ENCODE assay signal across 12 mouse cellular contexts in genomic region chr7:28941129-28941528, GRCm38 (mm10). TPM values are rescaled to one million over a fixed set of nuclear protein-coding genes. Genes with fewer than 3 reads are reported as not detected.
A peak's percentile ranks its signal among the peaks of the same experiment; 100 is the strongest.
DNase-seq lines count a peak whose midpoint lies in the region; ATAC-seq and TF ChIP-seq lines count a peak whose summit lies in the region.
"Had no signal": no experiment of that assay in that cellular context is flagged by ENCODE, and none has a peak within 500 bp of the region (broad histone marks: within the 10 kb centered on the region; RNA-seq: fewer than 3 reads in every experiment).

No protein-coding gene starts in this region.

- no peak for TF ChIP-seq POLR2A in testis, adult 2 months (IDR thresholded peaks at IDR 0.05; ENCODE audit: control insufficient read depth, low read depth, low read length)
- no peak for TF ChIP-seq POLR2A in thymus, adult 2 months (IDR thresholded peaks at IDR 0.05; ENCODE audit: control insufficient read depth, extremely low read depth, insufficient read depth, low read length, poor library complexity)

- WGBS in heart, embryonic 14.5 days = 27% methylated on average over 4 of the region's 4 CpGs
- 78% methylated on average over 4 of the region's 4 CpGs for WGBS in limb, embryonic 13.5 days
- 92% methylated on average over 4 of the region's 4 CpGs for whole genome bisulfite sequencing in thymus, adult 2 months

- no peak for DNase-seq in heart, postnatal 4 days
- DNase-seq in testis, postnatal 10 days (ENCODE audit: low spot score) = no peak
- DNase-seq in thymus, adult 2 months = no peak
- DNase-seq in urinary bladder, postnatal 10 days (ENCODE audit: low spot score) = no peak
- DNase-seq in layer of hippocampus, postnatal 10 days (ENCODE audit: low spot score in 2 of 2) = no peak
- DNase-seq: adrenal gland, postnatal 10 days; left cerebral cortex, postnatal 4 days had no signal

- TF ChIP-seq CTCF in testis, adult 2 months (IDR thresholded peaks at IDR 0.05; ENCODE audit: control insufficient read depth, insufficient read depth, insufficient replicate concordance, low read depth, low read length) = no peak
- no peak for TF ChIP-seq CTCF in thymus, adult 2 months (IDR thresholded peaks at IDR 0.05; ENCODE audit: borderline replicate concordance, control insufficient read depth, extremely low read depth, insufficient read depth, low read length, poor library complexity)

- H3K9me3 ChIP-seq in heart, embryonic 14.5 days (ENCODE audit: control insufficient read depth, low read length) = no peaks in the 10 kb centered on the region
- no peaks in the 10 kb centered on the region for H3K9me3 ChIP-seq in limb, embryonic 13.5 days

- H3K4me2 ChIP-seq in heart, embryonic 14.5 days (ENCODE audit: low read length) = peak overlapping the region; percentile 14; the same call in 1 of the 2 replicates
- no peak overlapping the region for H3K4me2 ChIP-seq in limb, embryonic 13.5 days (replicated peaks)

- H3K9ac ChIP-seq in heart, embryonic 14.5 days (ENCODE audit: low read length) = peak overlapping the region; percentile 44
- no peak overlapping the region for H3K9ac ChIP-seq in limb, embryonic 13.5 days

- ATAC-seq in heart, embryonic 14.5 days (ENCODE audit: insufficient number of reproducible peaks, insufficient read depth, low FRiP score, low read depth) = no peak
- no peak for ATAC-seq in limb, embryonic 13.5 days (ENCODE audit: low FRiP score, low read depth)

- peaks cover 28% of the 10 kb centered on the region for H3K36me3 ChIP-seq in heart, embryonic 14.5 days (ENCODE audit: control insufficient read depth, insufficient read depth, low read length)
- no peaks in the 10 kb centered on the region for H3K36me3 ChIP-seq in testis, adult 2 months (ENCODE audit: control insufficient read depth, insufficient read depth, low read length)
- peaks cover 19% of the 10 kb centered on the region; the same call in 1 of the 2 replicates for H3K36me3 ChIP-seq in limb, embryonic 13.5 days
- no peaks in the 10 kb centered on the region for H3K36me3 ChIP-seq in thymus, adult 2 months (ENCODE audit: control insufficient read depth, insufficient read depth, low read length)

- no peaks in the 10 kb centered on the region for H3K27me3 ChIP-seq in heart, embryonic 14.5 days (ENCODE audit: control insufficient read depth, insufficient read depth, low read length)
- no peaks in the 10 kb centered on the region for H3K27me3 ChIP-seq in testis, adult 2 months (ENCODE audit: control insufficient read depth, insufficient read depth, low read length)
- H3K27me3 ChIP-seq in limb, embryonic 13.5 days = no peaks in the 10 kb centered on the region
- no peaks in the 10 kb centered on the region for H3K27me3 ChIP-seq in thymus, adult 2 months (ENCODE audit: control insufficient read depth, insufficient read depth, low read length)

- no peak overlapping the region for H3K4me3 ChIP-seq in heart, embryonic 14.5 days (ENCODE audit: control insufficient read depth in 1 of 2, insufficient read depth in 1 of 2, low read depth in 1 of 2, low read length in 2 of 2)
- H3K4me3 ChIP-seq in testis, adult 2 months (ENCODE audit: control insufficient read depth, low read depth, low read length) = no peak overlapping the region
- no peak overlapping the region for H3K4me3 ChIP-seq in limb, embryonic 13.5 days
- no peak overlapping the region for H3K4me3 ChIP-seq in thymus, adult 2 months (ENCODE audit: control insufficient read depth, insufficient read depth, low read length)
- H3K4me3 ChIP-seq: myocyte had no signal

- peak overlapping the region; percentile 95 for H3K27ac ChIP-seq in heart, embryonic 14.5 days (replicated peaks in 1 of 2; ENCODE audit: control insufficient read depth in 1 of 2, insufficient read depth in 1 of 2, low read depth in 2 of 2, low read length in 2 of 2)
- peak overlapping the region; percentile 59 for H3K27ac ChIP-seq in testis, adult 2 months (ENCODE audit: control insufficient read depth, insufficient read depth, low read depth, low read length)
- H3K27ac ChIP-seq in limb, embryonic 13.5 days = peak overlapping the region; percentile 66; the same call in 1 of the 2 replicates
- no peak overlapping the region for H3K27ac ChIP-seq in thymus, adult 2 months (ENCODE audit: control insufficient read depth, insufficient read depth, low read length)

- peaks cover 59 to 96% of the 10 kb centered on the region in 2 experiments for H3K4me1 ChIP-seq in heart, embryonic 14.5 days (ENCODE audit: control insufficient read depth in 2 of 2, insufficient read depth in 2 of 2, low read length in 2 of 2)
- H3K4me1 ChIP-seq in testis, adult 2 months (ENCODE audit: control insufficient read depth, insufficient read depth, low read length) = peaks cover 3% of the 10 kb centered on the region
- H3K4me1 ChIP-seq in limb, embryonic 13.5 days = peaks cover 89% of the 10 kb centered on the region
- H3K4me1 ChIP-seq in thymus, adult 2 months (replicated peaks; ENCODE audit: control insufficient read depth, insufficient read depth, low read length) = peaks cover 41% of the 10 kb centered on the region

RNA-seq across cellular contexts. Expression of gene Actn4, which starts 21.0 kb away (rescaled TPM):
- polyA plus RNA-seq in heart, embryonic 14.5 days (2014; fragmentation: Nextera tagmentation; extraction: Ambion mirVana) = 221 and 228 TPM in 2 replicates
- total RNA-seq in heart, postnatal 4 days (2021) = 100 to 1,000 TPM; 224 to 231 TPM
- 73.9 and 77.5 TPM in 2 replicates for polyA plus RNA-seq in testis, adult 2 months (2012; rRNA removed)
- polyA plus RNA-seq in limb, embryonic 13.5 days (2015; fragmentation: Nextera tagmentation; extraction: Ambion mirVana) = 270 and 300 TPM in 2 replicates
- 243 and 268 TPM in 2 replicates for polyA plus RNA-seq in thymus, adult 2 months (2012; rRNA removed)
- 100 to 1,000 TPM; 128 to 129 TPM for total RNA-seq in layer of hippocampus, postnatal 10 days (2021)

RNA-seq across cellular contexts. Expression of gene Eif3k, which starts 40.5 kb away (rescaled TPM):
- polyA plus RNA-seq in heart, embryonic 14.5 days (2014; fragmentation: Nextera tagmentation; extraction: Ambion mirVana) = 286 and 319 TPM in 2 replicates
- 100 to 1,000 TPM; 205 to 208 TPM for total RNA-seq in heart, postnatal 4 days (2021)
- 379 and 426 TPM in 2 replicates for polyA plus RNA-seq in testis, adult 2 months (2012; rRNA removed)
- 422 and 454 TPM in 2 replicates for polyA plus RNA-seq in limb, embryonic 13.5 days (2015; fragmentation: Nextera tagmentation; extraction: Ambion mirVana)
- polyA plus RNA-seq in thymus, adult 2 months (2012; rRNA removed) = 362 and 396 TPM in 2 replicates
- 100 to 1,000 TPM; 177 to 178 TPM for total RNA-seq in layer of hippocampus, postnatal 10 days (2021)

RNA-seq across cellular contexts. Expression of gene Map4k1, which starts 40.7 kb away (rescaled TPM):
- polyA plus RNA-seq in heart, embryonic 14.5 days (2014; fragmentation: Nextera tagmentation; extraction: Ambion mirVana) = 2.8 and 3.3 TPM in 2 replicates
- total RNA-seq in heart, postnatal 4 days (2021) = 1 to 10 TPM; 1.6 to 2.0 TPM
- polyA plus RNA-seq in testis, adult 2 months (2012; rRNA removed) = 58.8 and 83.2 TPM in 2 replicates
- 9.5 and 10.0 TPM in 2 replicates for polyA plus RNA-seq in limb, embryonic 13.5 days (2015; fragmentation: Nextera tagmentation; extraction: Ambion mirVana)
- 155 and 164 TPM in 2 replicates for polyA plus RNA-seq in thymus, adult 2 months (2012; rRNA removed)
- total RNA-seq in layer of hippocampus, postnatal 10 days (2021) = 1 to 10 TPM; 4.6 to 5.8 TPM

RNA-seq across cellular contexts. Expression of gene Capn12, which starts 59.9 kb away (rescaled TPM):
- 0.27 and 0.46 TPM in 2 replicates for polyA plus RNA-seq in heart, embryonic 14.5 days (2014; fragmentation: Nextera tagmentation; extraction: Ambion mirVana)
- under 1 TPM; 0.31 to 0.83 TPM for total RNA-seq in heart, postnatal 4 days (2021)
- 0.14 and 0.17 TPM in 2 replicates for polyA plus RNA-seq in testis, adult 2 months (2012; rRNA removed)
- polyA plus RNA-seq in limb, embryonic 13.5 days (2015; fragmentation: Nextera tagmentation; extraction: Ambion mirVana) = 0.94 and 0.97 TPM in 2 replicates
- polyA plus RNA-seq in thymus, adult 2 months (2012; rRNA removed) = 0.20 and 1.00 TPM in 2 replicates
- under 1 TPM; 0.54 to 0.82 TPM for total RNA-seq in layer of hippocampus, postnatal 10 days (2021)
- total RNA-seq: hematopoietic stem cell, adult 5-6 weeks had no signal
